Mouse (Mus musculus): Measurements from ENCODE around the gene Amph. TPM values are rescaled to one million over a fixed set of nuclear protein-coding genes. Genes with fewer than 3 reads are reported as not detected.

Gene Amph
- polyA plus RNA-seq, 1 experiment from 2014 or later: 11.6 TPM

DNA sequence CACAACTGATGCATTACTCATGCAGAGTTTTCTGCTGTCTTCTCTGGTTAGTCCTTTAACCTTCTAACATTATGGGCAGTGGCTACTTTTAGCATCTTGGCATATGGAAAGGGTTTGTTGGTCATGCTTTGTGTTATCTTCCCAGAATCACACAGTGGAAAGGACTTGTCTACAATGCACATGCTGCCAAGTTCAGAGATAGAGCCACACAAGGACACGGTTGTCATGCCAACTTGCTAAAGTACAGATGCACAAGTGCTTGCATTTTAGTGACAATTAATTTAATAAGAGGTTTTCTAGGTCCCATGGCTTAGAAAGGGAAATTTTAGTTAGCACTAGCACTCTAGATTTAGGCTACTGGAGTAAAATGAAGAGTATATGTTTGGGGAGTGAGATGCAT is 104.1 kb downstream of the Amph start:
- Histone ChIP-seq H3K9ac (ENCODE audit: low read length) (no peak overlapping the region), H3K4me2 (no peak overlapping the region), H3K4me3 (ENCODE audit: low read depth, low read length) (no peak overlapping the region), H3K4me1 (ENCODE audit: control insufficient read depth, insufficient read depth, low read length) (no peaks in the 10 kb centered on the region), H3K36me3 (ENCODE audit: control insufficient read depth, insufficient read depth, low read length) (no peaks in the 10 kb centered on the region), H3K27ac (ENCODE audit: low read depth, low read length) (no peak overlapping the region), H3K9me3 (ENCODE audit: control insufficient read depth, low read length) (no peaks in the 10 kb centered on the region), H3K27me3 (ENCODE audit: control insufficient read depth, insufficient read depth, low read length) (no peaks in the 10 kb centered on the region)
- DNase-seq (ENCODE audit: low spot score, missing footprints) (no peak), ATAC-seq (ENCODE audit: low FRiP score) (no peak)
- 89% methylated on average over 1 of the region's 1 CpGs for WGBS

- Histone ChIP-seq H3K4me2 (no peak overlapping the region), H3K27ac (ENCODE audit: low read depth, low read length) (no peak overlapping the region), H3K4me1 (ENCODE audit: control insufficient read depth, insufficient read depth, low read length) (no peaks in the 10 kb centered on the region), H3K27me3 (ENCODE audit: control insufficient read depth, insufficient read depth, low read length) (no peaks in the 10 kb centered on the region), H3K36me3 (ENCODE audit: control insufficient read depth, insufficient read depth, low read length) (no peaks in the 10 kb centered on the region), H3K9me3 (ENCODE audit: control insufficient read depth, low read length) (no peaks in the 10 kb centered on the region), H3K9ac (ENCODE audit: low read length) (no peak overlapping the region), H3K4me3 (ENCODE audit: low read depth, low read length) (no peak overlapping the region)
- ATAC-seq (ENCODE audit: low FRiP score) (no peak), DNase-seq (ENCODE audit: low spot score, missing footprints) (no peak)
- WGBS: 89% methylated on average over 2 of the region's 2 CpGs
These were observed 106.5 kb downstream of the Amph start for GRCm38 (mm10) chr13:19054504-19054903.

- Histone ChIP-seq H3K4me2 (no peak overlapping the region), H3K27me3 (ENCODE audit: control insufficient read depth, insufficient read depth, low read length) (no peaks in the 10 kb centered on the region), H3K27ac (ENCODE audit: low read depth, low read length) (no peak overlapping the region), H3K9ac (ENCODE audit: low read length) (no peak overlapping the region), H3K4me3 (ENCODE audit: low read depth, low read length) (no peak overlapping the region), H3K4me1 (ENCODE audit: control insufficient read depth, insufficient read depth, low read length) (no peaks in the 10 kb centered on the region), H3K36me3 (ENCODE audit: control insufficient read depth, insufficient read depth, low read length) (no peaks in the 10 kb centered on the region), H3K9me3 (ENCODE audit: control insufficient read depth, low read length) (no peaks in the 10 kb centered on the region)
- DNase-seq (ENCODE audit: low spot score, missing footprints): no peak
- ATAC-seq (ENCODE audit: low FRiP score): no peak
These were observed 124.3 kb downstream of the Amph start for GRCm38 (mm10) chr13:19072261-19072660.

DNA sequence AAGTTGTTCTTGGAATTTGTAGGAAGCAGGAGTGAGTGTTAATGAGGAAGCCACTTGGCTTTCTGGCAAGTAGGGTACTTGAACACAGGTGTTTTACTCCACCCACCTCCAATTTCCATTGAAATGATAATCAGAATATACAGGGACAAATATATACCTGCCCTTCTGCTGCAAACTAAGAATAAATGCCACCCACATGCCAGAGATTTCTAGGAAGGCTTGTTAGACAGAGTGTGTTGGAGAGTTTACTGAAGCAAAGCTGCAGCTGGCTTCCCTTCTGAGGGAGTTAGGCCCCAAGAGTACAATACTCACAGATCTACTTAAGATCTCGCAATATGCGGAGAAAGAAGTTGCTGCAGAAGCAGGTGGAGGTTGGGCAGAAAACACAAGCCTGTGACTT is 129.4 kb downstream of the Amph start:
- DNase-seq (ENCODE audit: low spot score, missing footprints): no peak
- H3K4me2 ChIP-seq: no peak overlapping the region
- WGBS: 79% methylated on average over 2 of the region's 2 CpGs
- no peaks in the 10 kb centered on the region for H3K27me3 ChIP-seq (ENCODE audit: control insufficient read depth, insufficient read depth, low read length)
- H3K27ac ChIP-seq (ENCODE audit: low read depth, low read length): no peak overlapping the region
- H3K9ac ChIP-seq (ENCODE audit: low read length): no peak overlapping the region
- no peaks in the 10 kb centered on the region for H3K4me1 ChIP-seq (ENCODE audit: control insufficient read depth, insufficient read depth, low read length)
- H3K4me3 ChIP-seq (ENCODE audit: low read depth, low read length): no peak overlapping the region
- H3K9me3 ChIP-seq (ENCODE audit: control insufficient read depth, low read length): no peaks in the 10 kb centered on the region
- no peak for ATAC-seq (ENCODE audit: low FRiP score)
- no peaks in the 10 kb centered on the region for H3K36me3 ChIP-seq (ENCODE audit: control insufficient read depth, insufficient read depth, low read length)

DNA sequence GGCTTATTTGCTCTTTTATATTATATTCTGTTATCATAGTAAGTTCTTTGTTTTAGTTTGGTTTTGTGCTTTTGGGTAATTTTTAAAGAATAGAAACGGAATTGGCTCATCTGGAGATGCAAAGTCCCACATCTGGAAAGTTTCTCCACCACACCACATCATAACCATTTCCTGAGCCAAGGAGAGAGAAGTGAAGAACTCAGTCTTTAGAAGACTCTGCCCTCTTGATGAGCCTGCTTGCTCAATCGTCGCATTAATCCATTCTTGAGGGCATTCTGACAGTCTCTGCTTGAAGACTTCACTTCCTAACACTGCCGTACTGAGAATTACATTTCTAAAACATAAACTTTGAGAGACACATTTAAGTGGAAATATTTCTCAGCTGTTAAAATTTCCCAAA is 133.9 kb downstream of the Amph start:
- Histone ChIP-seq H3K27ac (ENCODE audit: low read depth, low read length) (no peak overlapping the region), H3K9me3 (ENCODE audit: control insufficient read depth, low read length) (no peaks in the 10 kb centered on the region), H3K9ac (ENCODE audit: low read length) (no peak overlapping the region), H3K36me3 (ENCODE audit: control insufficient read depth, insufficient read depth, low read length) (no peaks in the 10 kb centered on the region), H3K4me2 (no peak overlapping the region), H3K4me3 (ENCODE audit: low read depth, low read length) (no peak overlapping the region), H3K4me1 (ENCODE audit: control insufficient read depth, insufficient read depth, low read length) (no peaks in the 10 kb centered on the region), H3K27me3 (ENCODE audit: control insufficient read depth, insufficient read depth, low read length) (no peaks in the 10 kb centered on the region)
- WGBS: 86% methylated on average over 4 of the region's 4 CpGs
- DNase-seq (ENCODE audit: low spot score, missing footprints): no peak
- ATAC-seq (ENCODE audit: low FRiP score): no peak

GRCm38 (mm10) chr13:19094571-19094970 is 146.6 kb downstream of the Amph start:
- no peaks in the 10 kb centered on the region for H3K4me1 ChIP-seq (ENCODE audit: control insufficient read depth, insufficient read depth, low read length)
- no peak for DNase-seq (ENCODE audit: low spot score, missing footprints)
- no peak for ATAC-seq (ENCODE audit: low FRiP score)
- no peak overlapping the region for H3K27ac ChIP-seq (ENCODE audit: low read depth, low read length)
- H3K27me3 ChIP-seq (ENCODE audit: control insufficient read depth, insufficient read depth, low read length): no peaks in the 10 kb centered on the region
- H3K4me3 ChIP-seq (ENCODE audit: low read depth, low read length): no peak overlapping the region
- 90% methylated on average over 6 of the region's 6 CpGs for WGBS
- H3K9ac ChIP-seq (ENCODE audit: low read length): no peak overlapping the region
- no peaks in the 10 kb centered on the region for H3K9me3 ChIP-seq (ENCODE audit: control insufficient read depth, low read length)
- no peak overlapping the region for H3K4me2 ChIP-seq
- no peaks in the 10 kb centered on the region for H3K36me3 ChIP-seq (ENCODE audit: control insufficient read depth, insufficient read depth, low read length)

GRCm38 (mm10) chr13:19097117-19097516 is 149.1 kb downstream of the Amph start:
- 85% methylated on average over 4 of the region's 4 CpGs for WGBS
- DNase-seq (ENCODE audit: low spot score, missing footprints) (no peak), ATAC-seq (ENCODE audit: low FRiP score) (no peak)
- H3K4me2 ChIP-seq: no peak overlapping the region
- no peak overlapping the region for H3K9ac ChIP-seq (ENCODE audit: low read length)
- no peak overlapping the region for H3K27ac ChIP-seq (ENCODE audit: low read depth, low read length)
- no peaks in the 10 kb centered on the region for H3K4me1 ChIP-seq (ENCODE audit: control insufficient read depth, insufficient read depth, low read length)
- H3K4me3 ChIP-seq (ENCODE audit: low read depth, low read length): no peak overlapping the region
- H3K27me3 ChIP-seq (ENCODE audit: control insufficient read depth, insufficient read depth, low read length): no peaks in the 10 kb centered on the region
- H3K36me3 ChIP-seq (ENCODE audit: control insufficient read depth, insufficient read depth, low read length): no peaks in the 10 kb centered on the region
- no peaks in the 10 kb centered on the region for H3K9me3 ChIP-seq (ENCODE audit: control insufficient read depth, low read length)

DNA sequence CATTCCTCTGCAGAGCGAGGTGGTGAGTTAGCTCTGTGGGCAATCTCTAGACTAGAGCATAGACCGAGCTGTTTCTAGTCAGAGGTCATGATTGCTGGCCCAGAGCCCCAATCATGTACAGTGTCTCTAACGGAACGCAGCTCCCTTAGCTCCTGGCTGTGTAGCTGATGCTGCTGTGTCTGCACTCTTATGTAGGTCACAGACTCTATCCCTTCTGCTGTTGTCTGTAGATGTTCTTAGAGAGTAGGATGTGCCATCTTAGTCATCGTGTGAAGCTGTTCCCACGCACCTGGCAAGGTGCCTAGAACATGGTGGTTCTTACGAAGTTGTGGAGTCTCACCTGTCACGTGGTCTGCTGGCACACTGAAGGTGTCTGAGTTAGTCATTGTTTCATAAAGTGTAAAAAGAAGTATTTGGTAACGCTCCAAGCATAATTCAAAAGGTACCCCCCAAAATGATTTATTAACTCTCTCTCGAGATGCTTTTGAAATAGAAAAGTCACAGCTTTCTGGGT is 153.9 kb downstream of the Amph start:
- Histone ChIP-seq H3K4me2 (no peak overlapping the region), H3K27me3 (ENCODE audit: control insufficient read depth, insufficient read depth, low read length) (no peaks in the 10 kb centered on the region), H3K9me3 (ENCODE audit: control insufficient read depth, low read length) (no peaks in the 10 kb centered on the region), H3K9ac (ENCODE audit: low read length) (no peak overlapping the region), H3K4me1 (ENCODE audit: control insufficient read depth, insufficient read depth, low read length) (no peaks in the 10 kb centered on the region), H3K36me3 (ENCODE audit: control insufficient read depth, insufficient read depth, low read length) (no peaks in the 10 kb centered on the region), H3K27ac (ENCODE audit: low read depth, low read length) (no peak overlapping the region), H3K4me3 (ENCODE audit: low read depth, low read length) (no peak overlapping the region)
- DNase-seq (ENCODE audit: low spot score, missing footprints): no peak
- ATAC-seq (ENCODE audit: low FRiP score): no peak
- 93% methylated on average over 10 of the region's 10 CpGs for WGBS

- no peak overlapping the region for H3K27ac ChIP-seq (ENCODE audit: low read depth, low read length)
- no peaks in the 10 kb centered on the region for H3K9me3 ChIP-seq (ENCODE audit: control insufficient read depth, low read length)
- no peaks in the 10 kb centered on the region for H3K27me3 ChIP-seq (ENCODE audit: control insufficient read depth, insufficient read depth, low read length)
- 63% methylated on average over 5 of the region's 5 CpGs for WGBS
- no peak for ATAC-seq (ENCODE audit: low FRiP score)
- no peaks in the 10 kb centered on the region for H3K36me3 ChIP-seq (ENCODE audit: control insufficient read depth, insufficient read depth, low read length)
- H3K4me3 ChIP-seq (ENCODE audit: low read depth, low read length): no peak overlapping the region
- DNase-seq (ENCODE audit: low spot score, missing footprints): no peak
- H3K9ac ChIP-seq (ENCODE audit: low read length): no peak overlapping the region
- H3K4me1 ChIP-seq (ENCODE audit: control insufficient read depth, insufficient read depth, low read length): peaks cover 3% of the 10 kb centered on the region; the same call in 1 of the 2 replicates
- H3K4me2 ChIP-seq: no peak overlapping the region
These were observed 158.4 kb downstream of the Amph start for GRCm38 (mm10) chr13:19106418-19106817.

DNA sequence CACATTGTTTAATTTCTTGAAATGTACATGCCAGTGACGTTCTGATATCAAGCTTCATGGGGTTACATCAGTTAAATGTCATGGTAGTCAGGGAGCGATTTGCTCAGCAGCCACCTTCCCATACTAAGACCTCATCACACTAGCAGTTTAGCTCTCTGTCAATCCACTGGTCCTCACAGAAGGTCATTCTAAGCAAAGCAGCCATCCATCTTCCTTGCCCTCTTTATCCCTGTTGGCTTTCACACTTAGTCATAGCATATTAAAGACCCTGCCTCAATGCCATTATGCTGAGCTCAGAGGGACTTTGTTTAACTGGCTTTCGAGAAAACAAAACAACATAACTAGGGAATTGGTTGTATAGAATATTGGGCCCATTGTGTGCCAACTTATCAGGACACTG is 161.3 kb downstream of the Amph start:
- Histone ChIP-seq H3K36me3 (ENCODE audit: control insufficient read depth, insufficient read depth, low read length) (no peaks in the 10 kb centered on the region), H3K27ac (ENCODE audit: low read depth, low read length) (no peak overlapping the region), H3K4me3 (ENCODE audit: low read depth, low read length) (no peak overlapping the region), H3K27me3 (ENCODE audit: control insufficient read depth, insufficient read depth, low read length) (no peaks in the 10 kb centered on the region), H3K4me2 (no peak overlapping the region), H3K9ac (ENCODE audit: low read length) (no peak overlapping the region), H3K9me3 (ENCODE audit: control insufficient read depth, low read length) (no peaks in the 10 kb centered on the region), H3K4me1 (ENCODE audit: control insufficient read depth, insufficient read depth, low read length) (peaks cover 3% of the 10 kb centered on the region; the same call in 1 of the 2 replicates)
- DNase-seq (ENCODE audit: low spot score, missing footprints) (no peak), ATAC-seq (ENCODE audit: low FRiP score) (peak; percentile 46; the same call in 1 of the 2 replicates)
- WGBS: 55% methylated on average over 3 of the region's 3 CpGs
